Mouse (Mus musculus): ENCODE measurements around the gene Hist1h1b.

DNA sequence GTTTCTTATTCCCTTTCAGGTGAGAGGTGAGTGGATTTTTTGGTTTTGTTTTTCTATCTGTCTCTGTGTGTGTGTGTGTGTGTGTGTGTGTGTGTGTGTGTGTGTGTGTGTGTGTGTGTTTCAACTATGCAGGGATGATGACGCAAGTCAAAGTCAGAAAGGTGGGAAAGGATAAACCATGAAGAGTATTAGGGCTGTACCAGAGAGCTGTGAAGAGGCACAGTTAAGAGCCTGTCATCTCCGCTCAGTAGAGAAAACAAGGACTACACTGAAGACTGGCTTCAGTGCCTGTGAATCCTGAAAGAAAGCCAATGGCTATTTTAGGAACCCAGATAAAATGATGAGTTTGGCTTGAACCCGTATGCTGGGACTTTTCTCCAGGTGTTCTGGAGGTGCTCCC, 28.6 kb downstream of the Hist1h1b start:
- TF ChIP-seq CTCF (IDR thresholded peaks at IDR 0.05; ENCODE audit: control insufficient read depth, insufficient read depth, insufficient replicate concordance, low read depth, low read length) (no peak), POLR2A (IDR thresholded peaks at IDR 0.05; ENCODE audit: control insufficient read depth, low read depth, low read length) (no peak)
